Mouse (Mus musculus): ENCODE measurements at regions not wholly inside any gene's neighbourhood (a gene's known extent, or its start where the extent isn't known, plus 50 kb on each side); places are given as distances from the start of the nearest gene placed in this dataset.

- TF ChIP-seq POLR2A (IDR thresholded peaks at IDR 0.05; ENCODE audit: borderline replicate concordance, low read depth, low read length): no peak
- no peak for TF ChIP-seq CTCF (IDR thresholded peaks at IDR 0.05; ENCODE audit: low read depth, low read length)
Measured at GRCm38 (mm10) chr10:99573997-99574396, 185.5 kb downstream of the Csl start.

Measured in bone marrow macrophage, adult 2 months (primary cell).